Mouse (Mus musculus): Measurements from ENCODE around the gene Slc13a4. TPM values are rescaled to one million over a fixed set of nuclear protein-coding genes. Genes with fewer than 3 reads are reported as not detected.

Slc13a4 gene
- polyA plus RNA-seq (2012; rRNA removed) = 0.04 and 0.14 TPM in 2 replicates

GRCm38 (mm10) chr6:35308037-35308436 is at the start of gene Slc13a4:
Gene Slc13a4 (minus strand): TSS chr6:35308131.

GRCm38 (mm10) chr6:35326111-35326515 is 18.2 kb upstream of the Slc13a4 start, which contains the start of gene Fam180a:
Gene Fam180a (minus strand): TSS chr6:35326141.

Other genes with a start within 250 kb of the Slc13a4 start
- 1.6 and 2.3 TPM in 2 replicates for gene Cnot4, start 174.4 kb downstream of the Slc13a4 start, polyA plus RNA-seq (2012; rRNA removed)
- gene Nup205, start 130.7 kb downstream of the Slc13a4 start, polyA plus RNA-seq (2012; rRNA removed) = 3.3 and 4.0 TPM in 2 replicates
- gene Fam180a, start 18.0 kb upstream of the Slc13a4 start, polyA plus RNA-seq (2012; rRNA removed) = not detected in 2 replicates
- gene Mtpn, start 231.8 kb upstream of the Slc13a4 start, polyA plus RNA-seq (2012; rRNA removed) = 66.7 and 119 TPM in 2 replicates